7 mouse cellular contexts compared by ENCODE assay signal in genomic region chr9:119403236-119403641, GRCm38 (mm10). TPM values are rescaled to one million over a fixed set of nuclear protein-coding genes. Genes with fewer than 3 reads are reported as not detected.
DNase-seq lines count a peak whose midpoint lies in the region; ATAC-seq lines count a peak whose summit lies in the region.

No protein-coding gene starts in this region.

- peaks cover 37% of the 10 kb centered on the region for H3K36me3 ChIP-seq in forebrain, embryonic 10.5 days (replicated peaks)
- no peaks in the 10 kb centered on the region for H3K36me3 ChIP-seq in hindbrain, embryonic 11.5 days (ENCODE audit: control insufficient read depth, insufficient read depth, low read length)
- H3K36me3 ChIP-seq in midbrain, embryonic 10.5 days: peaks cover 42% of the 10 kb centered on the region
- H3K36me3 ChIP-seq in stomach, embryonic 16.5 days (ENCODE audit: control insufficient read depth, insufficient read depth, low read length): no peaks in the 10 kb centered on the region

- peak overlapping the region; percentile 69 for H3K4me3 ChIP-seq in forebrain, embryonic 10.5 days
- peak overlapping the region; percentile 98 for H3K4me3 ChIP-seq in hindbrain, embryonic 11.5 days (ENCODE audit: low read depth, low read length)
- H3K4me3 ChIP-seq in midbrain, embryonic 10.5 days: peak overlapping the region; percentile 79
- H3K4me3 ChIP-seq in stomach, embryonic 16.5 days (replicated peaks; ENCODE audit: low read length): peak overlapping the region; percentile 86

- peaks cover 46% of the 10 kb centered on the region for H3K4me1 ChIP-seq in forebrain, embryonic 10.5 days
- peaks cover 6% of the 10 kb centered on the region; the same call in 1 of the 2 replicates for H3K4me1 ChIP-seq in hindbrain, embryonic 11.5 days (replicated peaks; ENCODE audit: control insufficient read depth, insufficient read depth, low read length)
- H3K4me1 ChIP-seq in midbrain, embryonic 10.5 days: peaks cover 50% of the 10 kb centered on the region
- H3K4me1 ChIP-seq in stomach, embryonic 16.5 days (ENCODE audit: control insufficient read depth, insufficient read depth, low read length): peaks cover 9% of the 10 kb centered on the region; the same call in 1 of the 2 replicates

- H3K9me3 ChIP-seq in forebrain, embryonic 10.5 days: peaks cover 6% of the 10 kb centered on the region; the same call in 1 of the 2 replicates
- H3K9me3 ChIP-seq in hindbrain, embryonic 11.5 days (ENCODE audit: control insufficient read depth, low read length): no peaks in the 10 kb centered on the region
- H3K9me3 ChIP-seq in midbrain, embryonic 10.5 days (replicated peaks): peaks cover 9% of the 10 kb centered on the region
- H3K9me3 ChIP-seq in stomach, embryonic 16.5 days (replicated peaks; ENCODE audit: control insufficient read depth, low read length): no peaks in the 10 kb centered on the region

- H3K27ac ChIP-seq in forebrain, embryonic 10.5 days: peak overlapping the region; percentile 100
- H3K27ac ChIP-seq in hindbrain, embryonic 11.5 days (ENCODE audit: low read depth, low read length): peak overlapping the region; percentile 98
- H3K27ac ChIP-seq in midbrain, embryonic 10.5 days (replicated peaks): peak overlapping the region; percentile 100
- H3K27ac ChIP-seq in stomach, embryonic 16.5 days (ENCODE audit: low read length): peak overlapping the region; percentile 99

- ATAC-seq in hindbrain, embryonic 11.5 days (ENCODE audit: low FRiP score): peak; percentile 62
- no peak for ATAC-seq in stomach, embryonic 16.5 days (ENCODE audit: insufficient read depth, low FRiP score)

- no peaks in the 10 kb centered on the region for H3K27me3 ChIP-seq in forebrain, embryonic 10.5 days (ENCODE audit: poor library complexity, severe bottlenecking)
- H3K27me3 ChIP-seq in hindbrain, embryonic 11.5 days (ENCODE audit: control insufficient read depth, insufficient read depth, low read length): no peaks in the 10 kb centered on the region
- H3K27me3 ChIP-seq in midbrain, embryonic 10.5 days (ENCODE audit: low read depth, poor library complexity, severe bottlenecking): no peaks in the 10 kb centered on the region
- no peaks in the 10 kb centered on the region for H3K27me3 ChIP-seq in stomach, embryonic 16.5 days (ENCODE audit: control insufficient read depth, insufficient read depth, low read length)

- peak overlapping the region; percentile 72 for H3K4me2 ChIP-seq in hindbrain, embryonic 11.5 days (replicated peaks; ENCODE audit: low read depth, low read length)
- peak overlapping the region; percentile 98 for H3K4me2 ChIP-seq in stomach, embryonic 16.5 days (ENCODE audit: low read depth, low read length)

- peak; percentile 56 for DNase-seq in MN1 (ENCODE audit: low spot score)
- DNase-seq in adrenal gland, postnatal 10 days: peak; percentile 64
- peak; percentile 79 for DNase-seq in forebrain, embryonic 10.5 days (ENCODE audit: extremely low spot score, low spot score)
- DNase-seq in hindbrain, embryonic 11.5 days (ENCODE audit: low spot score): peak; percentile 89
- DNase-seq in left cerebral cortex, postnatal 4 days: peak; percentile 72
- peak; percentile 81 for DNase-seq in midbrain, embryonic 10.5 days (ENCODE audit: low spot score)

- H3K9ac ChIP-seq in hindbrain, embryonic 11.5 days (ENCODE audit: low read depth, low read length): peak overlapping the region; percentile 100
- H3K9ac ChIP-seq in stomach, embryonic 16.5 days (ENCODE audit: low read length): peak overlapping the region; percentile 98

- intact Hi-C loops in left cerebral cortex, postnatal 4 days (cut with DNase I): no loop called here

- WGBS in forebrain, embryonic 10.5 days: under 1% methylated on average over 26 of the region's 26 CpGs
- WGBS in hindbrain, embryonic 11.5 days: 0% methylated on average over 26 of the region's 26 CpGs
- under 1% methylated on average over 26 of the region's 26 CpGs for WGBS in midbrain, embryonic 10.5 days
- WGBS in stomach, embryonic 16.5 days: 0% methylated on average over 26 of the region's 26 CpGs

RNA-seq across cellular contexts. Expression of gene Acvr2b, which starts 1.3 kb away (rescaled TPM):
- 10 to 100 TPM in 1 of 2 experiments, 1 to 10 TPM in 1; 5.7 to 10.6 TPM for total RNA-seq in adrenal gland, postnatal 10 days (2021)
- 66.0 and 70.6 TPM in 2 replicates for polyA plus RNA-seq in forebrain, embryonic 10.5 days (2016; fragmentation: Nextera tagmentation; extraction: Ambion mirVana)
- 75.9 and 83.3 TPM in 2 replicates for polyA plus RNA-seq in hindbrain, embryonic 11.5 days (2014; fragmentation: Nextera tagmentation; extraction: Ambion mirVana)
- total RNA-seq in left cerebral cortex, postnatal 4 days (2021): 10 to 100 TPM; 23.8 to 24.6 TPM
- 63.7 and 69.9 TPM in 2 replicates for polyA plus RNA-seq in midbrain, embryonic 10.5 days (2016; fragmentation: Nextera tagmentation; extraction: Ambion mirVana)
- polyA plus RNA-seq in stomach, embryonic 16.5 days (2015; fragmentation: Nextera tagmentation; extraction: Ambion mirVana): 5.9 and 6.8 TPM in 2 replicates

RNA-seq across cellular contexts. Expression of gene Slc22a14, which starts 37.9 kb away (rescaled TPM):
- total RNA-seq in adrenal gland, postnatal 10 days (2021): under 1 TPM in 1 of 2 experiments, not detected in 1; 0.42 TPM
- not detected in 2 replicates for polyA plus RNA-seq in forebrain, embryonic 10.5 days (2016; fragmentation: Nextera tagmentation; extraction: Ambion mirVana)
- not detected in 2 replicates for polyA plus RNA-seq in hindbrain, embryonic 11.5 days (2014; fragmentation: Nextera tagmentation; extraction: Ambion mirVana)
- total RNA-seq in left cerebral cortex, postnatal 4 days (2021): not detected
- polyA plus RNA-seq in midbrain, embryonic 10.5 days (2016; fragmentation: Nextera tagmentation; extraction: Ambion mirVana): not detected in 2 replicates
- not detected in 2 replicates for polyA plus RNA-seq in stomach, embryonic 16.5 days (2015; fragmentation: Nextera tagmentation; extraction: Ambion mirVana)

RNA-seq across cellular contexts. Expression of gene Exog, which starts 41.5 kb away (rescaled TPM):
- 1 to 10 TPM; 4.1 to 4.9 TPM for total RNA-seq in adrenal gland, postnatal 10 days (2021)
- 36.5 and 37.8 TPM in 2 replicates for polyA plus RNA-seq in forebrain, embryonic 10.5 days (2016; fragmentation: Nextera tagmentation; extraction: Ambion mirVana)
- 46.2 and 47.3 TPM in 2 replicates for polyA plus RNA-seq in hindbrain, embryonic 11.5 days (2014; fragmentation: Nextera tagmentation; extraction: Ambion mirVana)
- 10 to 100 TPM; 28.8 to 29.0 TPM for total RNA-seq in left cerebral cortex, postnatal 4 days (2021)
- 36.5 and 37.5 TPM in 2 replicates for polyA plus RNA-seq in midbrain, embryonic 10.5 days (2016; fragmentation: Nextera tagmentation; extraction: Ambion mirVana)
- 21.5 and 23.2 TPM in 2 replicates for polyA plus RNA-seq in stomach, embryonic 16.5 days (2015; fragmentation: Nextera tagmentation; extraction: Ambion mirVana)

RNA-seq across cellular contexts. Expression of gene Xylb, which starts 46.1 kb away (rescaled TPM):
- total RNA-seq in adrenal gland, postnatal 10 days (2021): 10 to 100 TPM in 1 of 2 experiments, 1 to 10 TPM in 1; 6.6 to 14.2 TPM
- 12.6 and 12.9 TPM in 2 replicates for polyA plus RNA-seq in forebrain, embryonic 10.5 days (2016; fragmentation: Nextera tagmentation; extraction: Ambion mirVana)
- 4.6 and 5.4 TPM in 2 replicates for polyA plus RNA-seq in hindbrain, embryonic 11.5 days (2014; fragmentation: Nextera tagmentation; extraction: Ambion mirVana)
- total RNA-seq in left cerebral cortex, postnatal 4 days (2021): 1 to 10 TPM; 2.9 to 3.5 TPM
- polyA plus RNA-seq in midbrain, embryonic 10.5 days (2016; fragmentation: Nextera tagmentation; extraction: Ambion mirVana): 6.9 and 7.7 TPM in 2 replicates
- 7.0 and 8.5 TPM in 2 replicates for polyA plus RNA-seq in stomach, embryonic 16.5 days (2015; fragmentation: Nextera tagmentation; extraction: Ambion mirVana)
